Mouse (Mus musculus) T-helper 17 cell (primary cell): Measurements from ENCODE around the gene Tmem100.

Source experiments
- in situ Hi-C, 2 experiments: fragments of 300-600 bp; cut with MboI, MseI; formaldehyde crosslinking; loops; 1 replicate in 1 of 2; 2 replicates in 1 of 2; pipeline ENCODE4 v1.15.1; 2025; ENCODE audit warnings: high pct_unique_total_duplicates in 2 of 2

Gene Tmem100

DNA sequence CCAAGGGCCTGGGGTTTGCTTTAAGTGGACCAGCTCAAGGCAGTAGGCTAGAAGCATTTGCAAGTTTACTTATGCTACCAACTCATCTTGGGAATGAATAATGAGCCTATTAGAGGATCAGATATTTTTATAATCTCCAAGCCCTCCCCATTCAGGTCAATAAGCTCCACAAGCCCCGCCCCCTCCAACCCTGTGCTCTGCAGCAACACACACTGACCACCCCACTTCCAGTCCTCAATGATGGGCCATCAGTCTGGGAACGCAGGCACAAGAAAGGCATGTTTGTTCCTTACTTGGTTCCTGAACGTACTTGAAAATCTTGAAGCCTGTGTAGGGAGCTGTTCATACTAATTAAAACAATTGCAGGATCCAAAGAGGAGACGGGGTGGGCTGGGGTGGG is 23.7 kb downstream of the Tmem100 start:
- in situ Hi-C loops, result no loop called here

DNA sequence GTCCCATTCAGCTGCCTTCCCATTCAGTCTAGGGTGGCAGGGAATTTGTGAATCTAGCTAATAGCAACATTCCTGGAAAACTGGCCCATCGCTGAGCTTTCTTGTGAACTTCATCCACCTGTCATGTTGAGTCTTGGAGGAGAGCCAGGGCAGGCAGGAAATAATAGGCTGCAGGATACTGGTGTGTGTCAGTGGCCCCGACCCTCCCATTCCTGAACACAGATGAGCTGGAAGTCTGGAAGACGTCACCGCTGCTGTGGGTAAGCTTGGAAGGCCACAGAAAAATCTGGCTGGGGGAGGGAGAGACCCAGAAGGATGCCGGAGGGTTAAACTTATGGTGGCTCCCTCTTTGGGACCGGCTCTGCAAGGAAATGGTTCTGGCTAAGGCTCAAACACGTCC is 24.3 kb downstream of the Tmem100 start:
- in situ Hi-C loops, result no loop called here

GRCm38 (mm10) chr11:90057070-90057469 is 26.9 kb downstream of the Tmem100 start:
- in situ Hi-C loops, result no loop called here

DNA sequence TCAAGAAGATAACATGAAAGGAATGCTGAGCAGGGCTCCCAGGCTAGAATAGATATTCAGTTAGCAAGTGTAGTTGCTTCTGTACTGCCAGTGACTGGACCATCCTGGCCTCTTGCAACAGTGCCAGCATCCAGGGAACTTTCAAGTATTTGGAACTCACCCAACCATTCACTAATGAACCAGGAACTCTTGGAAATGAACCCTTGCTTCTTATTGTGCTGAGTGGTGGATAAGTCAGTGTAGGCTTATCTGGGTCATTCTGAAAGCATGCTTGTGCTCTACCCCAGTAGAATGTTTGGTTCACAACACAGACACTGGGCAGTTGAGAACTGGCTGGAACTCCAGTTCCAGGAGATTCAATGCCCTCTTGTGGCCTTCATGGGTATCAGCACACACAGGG is 29.1 kb downstream of the Tmem100 start:
- in situ Hi-C loops, result no loop called here

DNA sequence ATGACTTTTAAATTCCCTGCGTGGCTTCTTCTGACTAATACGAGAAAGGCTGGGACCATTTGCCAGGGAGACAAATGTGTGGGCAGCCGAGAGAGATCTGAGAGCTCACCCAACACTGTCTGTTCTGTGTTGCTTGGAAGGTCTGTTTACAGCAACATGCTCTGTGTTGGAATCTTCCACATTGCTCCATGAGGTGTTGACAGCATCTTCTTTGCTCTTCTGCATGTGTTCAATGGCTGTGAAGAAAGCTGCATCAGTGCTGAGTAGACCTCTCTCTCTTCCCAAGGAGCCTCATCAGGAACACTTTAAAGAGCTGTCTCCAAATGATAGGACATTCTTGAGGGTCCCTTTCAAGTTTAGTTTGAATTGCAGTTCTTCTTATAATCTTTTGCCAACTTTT is 32.5 kb downstream of the Tmem100 start:
- in situ Hi-C loops, result no loop called here

DNA sequence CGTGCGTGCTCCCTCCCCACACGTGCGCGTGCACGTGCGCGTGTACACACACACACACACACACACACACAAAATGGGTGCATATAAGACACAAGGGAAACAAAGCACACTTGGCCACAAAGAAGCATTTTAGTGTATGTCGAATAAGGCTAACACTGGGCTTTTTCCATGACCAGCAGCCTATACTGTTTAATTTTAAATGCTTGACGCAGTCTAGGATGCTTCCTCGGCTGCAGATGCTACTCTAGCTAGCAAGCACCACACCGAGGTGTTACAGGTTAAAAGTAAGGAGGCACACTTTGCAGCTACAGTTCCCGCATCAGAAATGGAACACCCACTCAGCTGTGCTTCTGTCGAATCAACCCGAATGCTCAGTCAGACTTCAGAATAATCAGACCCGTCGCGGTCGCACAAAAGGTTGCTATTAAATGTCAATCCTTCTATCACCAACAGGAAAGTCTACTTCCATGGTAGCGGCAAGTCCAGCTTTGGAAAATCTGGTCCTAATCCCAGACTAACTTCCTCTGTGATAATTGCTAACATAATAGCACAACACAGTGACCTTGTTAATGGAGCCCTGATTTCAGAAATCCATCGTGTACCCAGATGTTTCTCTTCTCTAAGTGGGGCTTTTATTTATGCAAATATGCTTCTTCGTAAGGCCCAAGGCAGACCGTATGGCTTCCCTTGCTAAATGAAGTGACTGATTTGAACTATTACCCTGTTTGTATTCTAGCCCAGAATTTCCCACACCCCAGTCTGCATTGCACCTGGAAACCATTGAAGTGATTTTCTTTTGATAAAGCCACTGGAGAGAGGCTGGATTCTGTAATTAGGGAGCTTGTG is 36.5 kb downstream of the Tmem100 start:
- in situ Hi-C loops, result no loop called here

DNA sequence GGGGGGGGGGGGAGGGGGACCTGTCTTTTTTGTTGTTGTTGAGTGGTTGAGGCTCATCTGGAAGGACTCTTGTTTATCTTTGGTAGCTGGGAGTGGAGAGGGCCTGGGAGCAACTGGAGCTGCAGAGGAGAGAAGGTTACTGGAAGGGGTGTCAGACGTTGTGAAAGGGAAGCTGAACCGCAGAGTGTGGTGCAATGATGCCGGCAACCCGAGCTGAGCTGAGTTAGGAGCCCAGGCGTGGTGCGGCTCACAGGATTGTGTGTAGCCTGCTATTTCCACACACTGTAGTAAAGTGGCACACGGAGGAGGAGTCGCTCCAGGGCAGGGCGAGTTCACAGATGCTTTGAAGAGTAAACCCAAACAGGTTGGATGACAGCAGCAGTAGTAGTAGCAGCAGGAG is 41.6 kb downstream of the Tmem100 start:
- in situ Hi-C loops, result no loop called here

GRCm38 (mm10) chr11:90073201-90073600 is 43.1 kb downstream of the Tmem100 start:
- in situ Hi-C loops, result no loop called here

DNA sequence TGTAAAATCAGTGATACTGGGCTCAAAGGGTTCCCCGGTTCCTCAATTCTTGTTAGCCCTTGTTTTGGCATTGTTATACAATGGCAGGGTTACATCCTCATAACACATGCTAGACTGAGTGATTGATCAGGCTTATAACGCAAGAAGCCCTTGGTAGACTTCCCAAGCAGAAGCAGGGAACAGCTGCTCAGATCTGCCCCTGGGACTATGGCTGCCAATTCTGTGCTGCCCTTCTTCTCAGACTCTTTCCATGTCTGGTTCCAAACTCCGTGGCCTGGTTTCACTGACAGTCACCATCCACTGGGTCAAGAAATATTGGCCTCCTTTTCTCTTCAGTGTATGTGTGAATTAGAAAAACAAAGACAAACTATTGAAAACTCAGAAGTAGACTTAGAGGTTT is 46.5 kb downstream of the Tmem100 start:
- in situ Hi-C loops, result no loop called here

DNA sequence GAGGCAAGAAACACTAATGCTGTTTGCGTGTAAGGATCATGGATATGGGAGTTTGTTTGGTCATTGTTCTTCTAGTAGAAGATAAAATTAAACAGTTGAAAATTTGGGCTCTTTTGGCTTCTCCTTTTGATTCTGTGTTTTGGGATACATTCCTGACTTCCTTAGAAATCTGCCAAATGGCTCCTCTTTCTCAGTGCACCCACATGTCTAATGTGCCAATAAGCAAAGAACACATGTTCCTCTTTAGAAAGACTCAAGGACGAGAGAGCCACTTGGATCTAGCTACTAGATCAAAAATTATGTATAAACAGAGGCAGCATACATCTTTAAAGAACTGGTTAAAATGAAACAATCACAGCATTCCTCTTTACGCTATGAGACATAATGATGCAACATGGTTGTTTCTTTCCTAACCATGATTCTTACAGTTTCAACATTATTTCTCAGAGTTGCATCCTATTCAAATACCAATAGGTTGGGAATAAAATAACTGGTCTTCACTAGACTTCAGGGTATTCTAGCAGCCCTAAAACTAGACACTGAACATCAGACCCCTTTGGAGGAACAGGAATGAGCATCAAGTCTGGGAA is 50.6 kb downstream of the Tmem100 start:
- in situ Hi-C loops, result no loop called here

- in situ Hi-C loops, result no loop called here
These were observed 51.9 kb downstream of the Tmem100 start for GRCm38 (mm10) chr11:90081820-90082596.

DNA sequence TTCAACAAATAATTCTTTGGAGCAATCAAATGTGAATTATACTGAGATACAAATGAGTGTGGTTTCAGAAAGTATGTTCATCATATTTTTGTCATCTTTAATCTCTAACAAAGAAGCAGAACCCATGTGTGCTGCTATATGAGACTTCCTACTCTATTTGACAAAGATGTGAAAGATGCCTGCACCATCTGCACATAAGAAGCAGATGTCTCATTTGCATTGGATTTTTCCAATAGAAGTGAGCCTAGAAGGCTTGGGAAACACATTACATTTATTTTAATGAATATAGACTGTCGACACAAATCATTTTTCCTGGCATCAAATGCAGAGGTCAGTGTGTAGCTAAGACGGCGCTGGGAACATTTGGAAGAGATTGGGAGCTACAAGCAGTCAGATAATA is 52.9 kb downstream of the Tmem100 start:
- in situ Hi-C loops, result no loop called here

GRCm38 (mm10) chr11:90084166-90084565 is 54.0 kb downstream of the Tmem100 start:
- in situ Hi-C loops, result no loop called here
